Mouse (Mus musculus): ENCODE measurements at regions not wholly inside any gene's neighbourhood (a gene's known extent, or its start where the extent isn't known, plus 50 kb on each side); places are given as distances from the start of the nearest gene placed in this dataset.
"Not testable (repeated sequence)": the region's sequence is repeated elsewhere in the genome, so short reads cannot be mapped to it uniquely, and the experiment has no call there.

DNA sequence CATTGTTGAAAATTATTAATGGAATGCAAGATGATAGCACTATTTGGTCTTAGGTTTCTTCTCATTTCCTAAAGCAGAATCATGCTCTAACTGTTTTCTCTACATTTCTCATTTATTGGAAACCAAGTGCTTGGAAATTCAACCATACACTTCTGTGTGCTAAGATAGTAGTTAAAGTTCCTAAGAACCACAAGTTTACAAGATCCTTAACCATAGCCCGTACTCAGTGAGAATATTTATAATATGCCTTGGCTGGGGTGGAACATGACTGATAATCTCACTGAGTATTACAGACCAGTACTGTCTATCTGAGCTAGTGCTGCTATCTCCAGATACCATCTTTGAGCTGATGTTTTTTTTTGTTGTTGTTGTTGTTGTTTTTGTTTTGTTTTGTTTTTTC lies 236.9 kb upstream of the Tmem196 start:
- not testable (repeated sequence) for ATAC-seq (ENCODE audit: low FRiP score)

DNA sequence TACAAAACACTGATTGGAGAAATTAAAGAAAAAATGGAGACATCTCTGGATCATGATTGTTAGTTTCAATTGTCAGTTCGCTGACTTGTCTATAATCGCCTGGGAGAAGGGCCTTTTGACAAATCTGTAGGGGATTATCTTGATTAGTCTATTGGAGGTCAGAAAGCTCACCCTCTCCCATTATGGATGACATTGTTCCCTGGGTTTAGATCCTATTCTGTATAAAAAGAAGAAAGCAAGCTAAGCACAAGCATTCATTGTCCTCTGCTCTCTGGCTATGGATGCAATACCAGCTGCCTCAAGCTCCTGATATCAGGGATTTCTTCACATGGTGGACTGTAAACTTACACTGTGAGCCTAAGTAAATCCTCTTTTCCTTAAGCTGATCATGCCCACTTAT lies 214.8 kb upstream of the Tmem196 start:
- H3K4me3 ChIP-seq (ENCODE audit: low read depth, low read length): no peak overlapping the region
- H3K36me3 ChIP-seq (ENCODE audit: control insufficient read depth, insufficient read depth, low read length): no peaks in the 10 kb centered on the region
- 13% methylated on average over 2 of the region's 2 CpGs for WGBS
- H3K4me2 ChIP-seq: no peak overlapping the region
- H3K27ac ChIP-seq (ENCODE audit: low read depth, low read length): no peak overlapping the region
- DNase-seq (ENCODE audit: low spot score, missing footprints) (peak; percentile 87), ATAC-seq (ENCODE audit: low FRiP score) (peak; percentile 90)
- 0 out of 2 replicates have a peak, but pooled peaks cover 3% of the 10 kb centered on the region for H3K4me1 ChIP-seq (ENCODE audit: control insufficient read depth, insufficient read depth, low read length)
- no peaks in the 10 kb centered on the region for H3K9me3 ChIP-seq (ENCODE audit: control insufficient read depth, low read length)
- no peak overlapping the region for H3K9ac ChIP-seq (ENCODE audit: low read length)
- H3K27me3 ChIP-seq (ENCODE audit: control insufficient read depth, insufficient read depth, low read length): peaks cover 4% of the 10 kb centered on the region; the same call in 1 of the 2 replicates

More for the DNA sequence above, 236.9 kb upstream of the Tmem196 start:
- not testable (repeated sequence) for H3K4me2 ChIP-seq; H3K9me3 ChIP-seq (ENCODE audit: control insufficient read depth, low read length); H3K9ac ChIP-seq (ENCODE audit: low read length); H3K4me3 ChIP-seq (ENCODE audit: low read depth, low read length); DNase-seq (ENCODE audit: low spot score, missing footprints); H3K27ac ChIP-seq (ENCODE audit: low read depth, low read length); H3K27me3 ChIP-seq (ENCODE audit: control insufficient read depth, insufficient read depth, low read length); H3K36me3 ChIP-seq (ENCODE audit: control insufficient read depth, insufficient read depth, low read length); H3K4me1 ChIP-seq (ENCODE audit: control insufficient read depth, insufficient read depth, low read length)
- whole genome bisulfite sequencing: 92% methylated on average over 1 of the region's 1 CpGs

DNA sequence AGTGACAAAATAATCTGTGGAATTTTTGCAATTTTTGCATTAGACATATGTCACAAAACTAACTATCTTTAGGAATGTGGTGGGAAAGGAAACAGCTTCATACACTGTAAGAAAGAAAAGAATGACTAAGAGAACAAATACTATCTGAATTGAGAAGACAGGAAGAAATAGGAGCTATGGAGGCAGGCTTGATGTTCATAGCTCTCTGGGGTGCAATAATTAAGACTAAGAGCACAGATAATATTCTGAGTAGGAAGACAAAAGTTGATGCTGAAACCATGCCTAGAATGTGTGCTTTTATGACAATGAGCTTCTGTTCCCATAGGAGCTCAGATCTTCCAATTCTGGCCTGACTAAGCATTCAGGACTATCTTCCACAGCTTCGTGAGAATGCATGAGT lies 183.0 kb upstream of the Tmem196 start:
- Histone ChIP-seq H3K4me3 (ENCODE audit: low read depth, low read length) (no peak overlapping the region), H3K9ac (ENCODE audit: low read length) (no peak overlapping the region), H3K27ac (ENCODE audit: low read depth, low read length) (no peak overlapping the region), H3K36me3 (ENCODE audit: control insufficient read depth, insufficient read depth, low read length) (no peaks in the 10 kb centered on the region), H3K27me3 (ENCODE audit: control insufficient read depth, insufficient read depth, low read length) (no peaks in the 10 kb centered on the region), H3K4me1 (ENCODE audit: control insufficient read depth, insufficient read depth, low read length) (no peaks in the 10 kb centered on the region), H3K4me2 (no peak overlapping the region), H3K9me3 (ENCODE audit: control insufficient read depth, low read length) (no peaks in the 10 kb centered on the region)
- WGBS: 53% methylated on average over 1 of the region's 1 CpGs
- peak; percentile 19 for DNase-seq (ENCODE audit: low spot score, missing footprints)
- no peak for ATAC-seq (ENCODE audit: low FRiP score)

DNA sequence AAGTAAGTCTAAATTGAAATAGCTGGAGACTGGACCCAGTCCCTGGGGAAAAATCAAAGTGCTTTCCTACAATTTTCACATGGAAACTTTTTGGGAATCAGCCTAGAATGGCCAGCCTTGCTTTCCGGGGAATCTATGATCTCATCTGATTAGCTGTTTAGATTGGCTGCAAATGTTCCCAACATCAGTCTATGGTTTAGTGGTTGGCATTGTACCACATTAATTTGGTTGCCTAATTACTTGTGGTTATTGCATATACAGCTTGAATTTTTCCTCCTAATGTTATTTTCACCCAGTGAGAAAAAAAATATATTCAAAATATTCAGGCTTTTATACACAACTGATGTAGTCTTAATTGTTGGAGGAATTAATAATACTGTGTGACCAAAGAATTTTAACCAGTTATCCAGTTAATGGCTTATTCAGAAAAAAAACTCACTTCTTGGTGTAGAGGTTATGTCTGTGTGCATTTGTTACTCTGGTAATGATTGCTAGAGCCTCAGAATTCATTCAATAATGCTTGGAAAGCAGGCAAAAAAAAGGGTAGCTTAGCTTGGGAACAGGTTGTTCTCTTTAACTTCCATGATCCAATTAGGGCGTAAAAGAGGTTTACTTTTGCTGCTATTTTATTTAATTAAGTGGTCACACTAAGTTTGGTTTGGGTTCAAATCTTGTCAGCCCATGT lies 182.2 kb upstream of the Tmem196 start:
- ATAC-seq (ENCODE audit: low FRiP score): no peak
- WGBS: 76% methylated on average over 2 of the region's 2 CpGs

DNA sequence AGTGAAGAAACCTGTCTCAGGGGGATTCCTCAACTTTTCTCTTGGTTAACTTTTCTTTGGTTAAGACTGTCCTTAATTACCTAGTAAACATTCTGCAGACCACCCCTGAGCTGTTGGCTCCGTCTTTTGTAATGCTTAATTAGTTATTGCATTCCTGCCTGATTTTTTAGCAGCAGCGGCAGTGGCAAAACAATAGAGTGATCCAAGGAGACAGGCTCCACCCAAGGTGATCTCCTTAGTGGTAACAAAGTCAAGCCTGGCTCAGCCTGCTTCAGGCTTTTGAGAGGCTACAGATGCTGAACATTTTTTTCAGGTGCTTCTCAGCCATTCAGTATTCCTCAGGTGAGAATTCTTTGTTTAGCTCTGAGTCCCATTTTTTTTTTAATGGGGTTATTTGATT lies 168.1 kb upstream of the Tmem196 start:
- no peak for DNase-seq (ENCODE audit: low spot score, missing footprints)
- no peak for ATAC-seq (ENCODE audit: low FRiP score)
- no peaks in the 10 kb centered on the region for H3K36me3 ChIP-seq (ENCODE audit: control insufficient read depth, insufficient read depth, low read length)
- no peaks in the 10 kb centered on the region for H3K4me1 ChIP-seq (ENCODE audit: control insufficient read depth, insufficient read depth, low read length)
- H3K9me3 ChIP-seq (ENCODE audit: control insufficient read depth, low read length): no peaks in the 10 kb centered on the region
- H3K27ac ChIP-seq (ENCODE audit: low read depth, low read length): no peak overlapping the region
- H3K27me3 ChIP-seq (ENCODE audit: control insufficient read depth, insufficient read depth, low read length): no peaks in the 10 kb centered on the region
- no peak overlapping the region for H3K9ac ChIP-seq (ENCODE audit: low read length)
- no peak overlapping the region for H3K4me3 ChIP-seq (ENCODE audit: low read depth, low read length)
- H3K4me2 ChIP-seq: no peak overlapping the region
- 20% methylated on average over 2 of the region's 2 CpGs for WGBS

More for the DNA sequence above, 182.2 kb upstream of the Tmem196 start:
- Histone ChIP-seq H3K36me3 (ENCODE audit: control insufficient read depth, insufficient read depth, low read length) (no peaks in the 10 kb centered on the region), H3K4me2 (no peak overlapping the region), H3K9ac (ENCODE audit: low read length) (no peak overlapping the region), H3K27ac (ENCODE audit: low read depth, low read length) (no peak overlapping the region), H3K4me3 (ENCODE audit: low read depth, low read length) (no peak overlapping the region), H3K9me3 (ENCODE audit: control insufficient read depth, low read length) (no peaks in the 10 kb centered on the region), H3K27me3 (ENCODE audit: control insufficient read depth, insufficient read depth, low read length) (no peaks in the 10 kb centered on the region), H3K4me1 (ENCODE audit: control insufficient read depth, insufficient read depth, low read length) (no peaks in the 10 kb centered on the region)
- no peak for DNase-seq (ENCODE audit: low spot score, missing footprints)

DNA sequence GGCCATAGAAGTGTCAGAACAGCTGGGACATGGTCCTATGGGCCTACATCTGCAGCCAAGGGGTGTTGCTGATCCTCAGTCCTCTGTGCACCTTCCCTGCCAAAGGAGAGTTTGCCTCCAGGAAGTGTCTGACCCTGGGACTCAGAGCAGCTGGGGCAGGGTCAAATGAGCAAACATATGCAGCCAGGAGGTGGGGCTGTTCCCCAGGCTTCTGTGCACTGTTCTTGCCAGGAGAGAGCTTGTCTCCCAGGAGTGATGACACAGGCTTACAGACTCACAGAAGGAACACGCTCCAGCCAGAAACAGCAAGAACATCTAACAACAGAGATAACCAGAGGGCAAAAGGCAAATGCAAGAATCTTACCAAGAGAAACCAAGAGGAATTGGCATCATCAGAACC lies 137.9 kb upstream of the Tmem196 start:
- DNase-seq (ENCODE audit: low spot score, missing footprints) (no peak), ATAC-seq (ENCODE audit: low FRiP score) (no peak)
- no peaks in the 10 kb centered on the region for H3K27me3 ChIP-seq (ENCODE audit: control insufficient read depth, insufficient read depth, low read length)
- 76% methylated on average over 1 of the region's 1 CpGs for WGBS
- H3K36me3 ChIP-seq (ENCODE audit: control insufficient read depth, insufficient read depth, low read length): no peaks in the 10 kb centered on the region
- H3K9ac ChIP-seq (ENCODE audit: low read length): no peak overlapping the region
- H3K9me3 ChIP-seq (ENCODE audit: control insufficient read depth, low read length): no peaks in the 10 kb centered on the region
- no peak overlapping the region for H3K27ac ChIP-seq (ENCODE audit: low read depth, low read length)
- no peak overlapping the region for H3K4me2 ChIP-seq
- no peaks in the 10 kb centered on the region for H3K4me1 ChIP-seq (ENCODE audit: control insufficient read depth, insufficient read depth, low read length)
- no peak overlapping the region for H3K4me3 ChIP-seq (ENCODE audit: low read depth, low read length)

DNA sequence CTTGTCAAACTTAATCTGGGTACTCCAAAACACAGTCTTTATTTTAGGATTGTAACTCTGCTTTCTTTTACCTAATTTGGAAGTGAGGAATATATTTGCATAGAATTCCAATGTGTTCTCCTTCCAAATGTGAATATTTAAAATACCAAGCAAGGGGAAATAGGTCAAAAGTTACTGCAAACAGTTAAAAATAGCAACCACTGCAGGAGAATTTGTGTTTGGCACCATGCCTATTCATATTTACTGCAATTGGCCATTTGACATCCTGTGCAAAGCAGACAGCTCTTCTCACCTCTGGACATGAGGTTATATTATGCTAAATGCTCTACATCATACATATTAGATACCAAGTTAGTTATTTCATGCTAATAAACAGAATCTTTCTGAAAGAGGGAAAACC lies 129.4 kb upstream of the Tmem196 start:
- H3K9me3 ChIP-seq (ENCODE audit: control insufficient read depth, low read length): no peaks in the 10 kb centered on the region
- ATAC-seq (ENCODE audit: low FRiP score) (no peak), DNase-seq (ENCODE audit: low spot score, missing footprints) (no peak)
- no peak overlapping the region for H3K9ac ChIP-seq (ENCODE audit: low read length)
- no peak overlapping the region for H3K4me3 ChIP-seq (ENCODE audit: low read depth, low read length)
- H3K27ac ChIP-seq (ENCODE audit: low read depth, low read length): no peak overlapping the region
- no peaks in the 10 kb centered on the region for H3K36me3 ChIP-seq (ENCODE audit: control insufficient read depth, insufficient read depth, low read length)
- H3K27me3 ChIP-seq (ENCODE audit: control insufficient read depth, insufficient read depth, low read length): no peaks in the 10 kb centered on the region
- H3K4me1 ChIP-seq (ENCODE audit: control insufficient read depth, insufficient read depth, low read length): no peaks in the 10 kb centered on the region
- no peak overlapping the region for H3K4me2 ChIP-seq

DNA sequence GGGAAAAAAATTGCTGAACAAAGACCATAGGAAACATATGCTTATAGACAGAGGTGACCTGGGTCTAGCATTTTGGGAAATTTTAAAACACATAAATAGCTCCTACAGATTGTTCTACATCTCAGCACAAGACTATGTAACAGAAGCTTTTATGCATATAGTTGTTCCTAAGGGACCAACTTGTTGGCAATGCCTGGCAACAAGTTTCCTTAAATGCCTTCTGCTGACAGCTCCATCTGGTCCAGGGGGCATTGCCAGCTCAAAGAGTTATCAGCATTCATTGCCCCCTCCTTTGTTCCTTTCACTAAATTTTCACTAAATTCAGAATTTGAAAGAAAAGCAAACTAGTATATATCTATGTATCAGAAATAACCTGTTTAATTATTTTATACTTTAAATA lies 106.5 kb upstream of the Tmem196 start:
- Histone ChIP-seq H3K9me3 (ENCODE audit: control insufficient read depth, low read length) (no peaks in the 10 kb centered on the region), H3K4me2 (no peak overlapping the region), H3K4me1 (ENCODE audit: control insufficient read depth, insufficient read depth, low read length) (no peaks in the 10 kb centered on the region), H3K9ac (ENCODE audit: low read length) (no peak overlapping the region), H3K36me3 (ENCODE audit: control insufficient read depth, insufficient read depth, low read length) (no peaks in the 10 kb centered on the region), H3K27me3 (ENCODE audit: control insufficient read depth, insufficient read depth, low read length) (no peaks in the 10 kb centered on the region), H3K4me3 (ENCODE audit: low read depth, low read length) (no peak overlapping the region), H3K27ac (ENCODE audit: low read depth, low read length) (no peak overlapping the region)
- ATAC-seq (ENCODE audit: low FRiP score) (no peak), DNase-seq (ENCODE audit: low spot score, missing footprints) (no peak)

DNA sequence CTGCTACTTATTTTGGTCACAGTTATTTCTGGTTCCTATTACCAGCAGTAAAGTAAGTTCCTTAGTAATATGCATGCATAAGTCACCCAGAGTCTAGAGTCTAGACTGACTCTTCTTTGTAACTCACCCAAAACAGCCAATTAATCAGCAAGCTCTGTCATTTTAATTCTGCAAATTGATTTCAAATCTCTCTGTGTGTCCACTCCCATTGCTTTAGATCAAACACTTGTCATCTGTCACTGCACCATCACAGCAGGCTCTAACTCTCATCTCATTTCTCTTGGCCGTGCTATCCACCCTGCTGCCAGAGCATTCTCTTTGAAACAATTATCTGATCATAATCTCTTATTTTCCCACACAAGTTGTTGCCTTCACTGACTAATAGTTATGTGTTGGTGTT lies 63.9 kb upstream of the Tmem196 start:
- Histone ChIP-seq H3K36me3 (ENCODE audit: control insufficient read depth, insufficient read depth, low read length) (no peaks in the 10 kb centered on the region), H3K9me3 (ENCODE audit: control insufficient read depth, low read length) (no peaks in the 10 kb centered on the region), H3K4me2 (no peak overlapping the region), H3K4me3 (ENCODE audit: low read depth, low read length) (no peak overlapping the region), H3K9ac (ENCODE audit: low read length) (no peak overlapping the region), H3K4me1 (ENCODE audit: control insufficient read depth, insufficient read depth, low read length) (no peaks in the 10 kb centered on the region), H3K27ac (ENCODE audit: low read depth, low read length) (no peak overlapping the region), H3K27me3 (ENCODE audit: control insufficient read depth, insufficient read depth, low read length) (no peaks in the 10 kb centered on the region)
- DNase-seq (ENCODE audit: low spot score, missing footprints) (no peak), ATAC-seq (ENCODE audit: low FRiP score) (no peak; the same call in 1 of the 2 replicates)
- WGBS: 40% methylated on average over 1 of the region's 1 CpGs

Data from midbrain, embryonic 11.5 days (tissue).